Mouse (Mus musculus) ES-E14 (cell line): ENCODE data around the gene Gm10570.

Experiments used
- CHD2 ChIP-seq: IDR thresholded peaks from 2 replicates; pipeline ENCODE4 v1.6.1; 2014; ENCODE audit warnings: mild to moderate bottlenecking, low read depth, low read length, inconsistent platforms
- HCFC1 ChIP-seq: IDR thresholded peaks from 2 replicates; pipeline ENCODE4 v1.6.1; 2012; ENCODE audit warnings: low read length, inconsistent platforms, borderline replicate concordance; ENCODE audit not compliant: insufficient read depth
- MAFK ChIP-seq: IDR thresholded peaks from 2 replicates; pipeline ENCODE4 v1.6.1; 2014; ENCODE audit warnings: mild to moderate bottlenecking, low read depth, low read length, inconsistent platforms; ENCODE audit not compliant: insufficient read depth
- ZC3H11A ChIP-seq: IDR thresholded peaks from 2 replicates; pipeline ENCODE4 v1.6.1; 2012; ENCODE audit warnings: low read depth, mild to moderate bottlenecking, inconsistent platforms, low read length, borderline replicate concordance
- ZNF384 ChIP-seq: IDR thresholded peaks from 2 replicates; pipeline ENCODE4 v1.6.1; 2012; ENCODE audit warnings: low read depth, low read length, inconsistent platforms

GRCm38 (mm10) chr4:130316691-130317090, 8.2 kb upstream of the Gm10570 start:
- TF ChIP-seq HCFC1 = no peak
- no peak for TF ChIP-seq MAFK
- no peak for TF ChIP-seq ZC3H11A
- TF ChIP-seq ZNF384 = no peak
- TF ChIP-seq CHD2 = no peak
